Mouse (Mus musculus): ENCODE data around the gene Dock9.
"Not testable (repeated sequence)": the region's sequence is repeated elsewhere in the genome, so short reads cannot be mapped to it uniquely, and the experiment has no call there.

The Dock9 gene

GRCm38 (mm10) chr14:121659061-121659824 is 138.4 kb downstream of the Dock9 start:
- DNase-seq (ENCODE audit: low spot score): no peak

- no peak for DNase-seq (ENCODE audit: low spot score)
These were observed 139.1 kb downstream of the Dock9 start for GRCm38 (mm10) chr14:121658537-121658936.

GRCm38 (mm10) chr14:121657633-121658032 is 140.0 kb downstream of the Dock9 start:
- DNase-seq (ENCODE audit: low spot score): no peak

- no peak for DNase-seq (ENCODE audit: low spot score)
These were observed 140.7 kb downstream of the Dock9 start for GRCm38 (mm10) chr14:121656912-121657311.

GRCm38 (mm10) chr14:121654977-121655376 is 142.7 kb downstream of the Dock9 start:
- no peak for DNase-seq (ENCODE audit: low spot score)

GRCm38 (mm10) chr14:121654416-121654967 is 143.1 kb downstream of the Dock9 start:
- DNase-seq (ENCODE audit: low spot score): no peak

- no peak for DNase-seq (ENCODE audit: low spot score)
These were observed 143.9 kb downstream of the Dock9 start for GRCm38 (mm10) chr14:121653717-121654116.

GRCm38 (mm10) chr14:121653241-121653640 is 144.4 kb downstream of the Dock9 start:
- DNase-seq (ENCODE audit: low spot score): no peak

GRCm38 (mm10) chr14:121648581-121649060 is 149.0 kb downstream of the Dock9 start:
- no peak for DNase-seq (ENCODE audit: low spot score)

- no peak for DNase-seq (ENCODE audit: low spot score)
These were observed 149.9 kb downstream of the Dock9 start for GRCm38 (mm10) chr14:121647693-121648092.

- DNase-seq (ENCODE audit: low spot score): no peak
These were observed 151.0 kb downstream of the Dock9 start for GRCm38 (mm10) chr14:121646617-121647016.

- DNase-seq (ENCODE audit: low spot score): no peak
These were observed 153.3 kb downstream of the Dock9 start for GRCm38 (mm10) chr14:121644302-121644701.

- DNase-seq (ENCODE audit: low spot score): no peak
These were observed 156.4 kb downstream of the Dock9 start for GRCm38 (mm10) chr14:121641271-121641670.

- DNase-seq (ENCODE audit: low spot score): no peak
These were observed 160.6 kb downstream of the Dock9 start for GRCm38 (mm10) chr14:121636935-121637510.

GRCm38 (mm10) chr14:121634736-121635430 is 162.8 kb downstream of the Dock9 start:
- no peak for DNase-seq (ENCODE audit: low spot score)

GRCm38 (mm10) chr14:121634093-121634735 is 163.4 kb downstream of the Dock9 start:
- no peak for DNase-seq (ENCODE audit: low spot score)

GRCm38 (mm10) chr14:121631934-121632333 is 165.7 kb downstream of the Dock9 start:
- DNase-seq (ENCODE audit: low spot score): no peak

GRCm38 (mm10) chr14:121626741-121627140 is 170.9 kb downstream of the Dock9 start:
- DNase-seq (ENCODE audit: low spot score): no peak

- DNase-seq (ENCODE audit: low spot score): not testable (repeated sequence)
These were observed 173.6 kb downstream of the Dock9 start for GRCm38 (mm10) chr14:121623996-121624542.

- DNase-seq (ENCODE audit: low spot score): no peak
These were observed 175.8 kb downstream of the Dock9 start for GRCm38 (mm10) chr14:121621806-121622205.

- DNase-seq (ENCODE audit: low spot score): no peak
These were observed 177.1 kb downstream of the Dock9 start for GRCm38 (mm10) chr14:121620567-121620966.

- no peak for DNase-seq (ENCODE audit: low spot score)
These were observed 177.5 kb downstream of the Dock9 start for GRCm38 (mm10) chr14:121620157-121620556.
